Mouse (Mus musculus) megakaryocyte-erythroid progenitor cell, adult 5-6 weeks (primary cell): Measurements from ENCODE around the gene Usp4. TPM values are rescaled to one million over a fixed set of nuclear protein-coding genes. Genes with fewer than 3 reads are reported as not detected.
A peak's percentile ranks its signal among the peaks of the same experiment; 100 is the strongest.

Experiments used
- ATAC-seq: replicated peaks from 2 replicates; pipeline ENCODE4 v1.8.0; 2016; ENCODE audit warnings: mild to moderate bottlenecking, inconsistent platforms; ENCODE audit not compliant: severe bottlenecking, poor library complexity, low FRiP score, low TSS enrichment
- total RNA-seq, 2 experiments: library from RNA; stranded (forward) in 1 of 2; stranded (reverse) in 1 of 2; fragments of 200-1000, 215-1000 nt in 1 of 2; fragments of >200 nt in 1 of 2; fragmentation: Nextera tagmentation in 1 of 2; gene quantifications; 2 replicates each; pipeline ENCODE4 v1.2.3; 2014 to 2017

Usp4 gene
- total RNA-seq, 2 experiments from 2014 or later: 84.2 to 131 TPM

- ATAC-seq: peak; percentile 62
Observed at GRCm38 (mm10) chr9:108340258-108341138, 7.2 kb upstream of the Usp4 start.

- no peak for ATAC-seq
Observed at GRCm38 (mm10) chr9:108341139-108341475, 6.5 kb upstream of the Usp4 start.

GRCm38 (mm10) chr9:108341801-108342200 is 5.9 kb upstream of the Usp4 start:
- ATAC-seq: no peak

GRCm38 (mm10) chr9:108342301-108342831 is 5.3 kb upstream of the Usp4 start:
- ATAC-seq: no peak

- no peak for ATAC-seq
Observed at GRCm38 (mm10) chr9:108343331-108343730, 4.3 kb upstream of the Usp4 start.

- peak; percentile 11; the same call in 1 of the 2 replicates for ATAC-seq
Observed at GRCm38 (mm10) chr9:108343835-108344234, 3.8 kb upstream of the Usp4 start.

- ATAC-seq: no peak
Observed at GRCm38 (mm10) chr9:108344471-108344870, 3.2 kb upstream of the Usp4 start.

- ATAC-seq: no peak
Observed at GRCm38 (mm10) chr9:108347024-108347423, 629 bp upstream of the Usp4 start.

GRCm38 (mm10) chr9:108348290-108348680 is 632 bp downstream of the Usp4 start:
- ATAC-seq: no peak

GRCm38 (mm10) chr9:108349727-108350126 is 2.1 kb downstream of the Usp4 start:
- ATAC-seq: peak; percentile 73

- no peak for ATAC-seq
Observed at GRCm38 (mm10) chr9:108378234-108378633, 30.6 kb downstream of the Usp4 start.

- no peak for ATAC-seq
Observed at GRCm38 (mm10) chr9:108378736-108379135, 31.1 kb downstream of the Usp4 start.

GRCm38 (mm10) chr9:108379294-108379693 is 31.6 kb downstream of the Usp4 start:
- no peak for ATAC-seq

GRCm38 (mm10) chr9:108381382-108381781 is 33.7 kb downstream of the Usp4 start:
- no peak for ATAC-seq

- ATAC-seq: no peak
Observed at GRCm38 (mm10) chr9:108385006-108385405, 37.4 kb downstream of the Usp4 start.

- ATAC-seq: no peak
Observed at GRCm38 (mm10) chr9:108386816-108387215, 39.2 kb downstream of the Usp4 start.

- ATAC-seq: no peak
Observed at GRCm38 (mm10) chr9:108388601-108389000, 40.9 kb downstream of the Usp4 start.

- no peak for ATAC-seq
Observed at GRCm38 (mm10) chr9:108389220-108389619, 41.6 kb downstream of the Usp4 start.

GRCm38 (mm10) chr9:108392676-108393075 is 45.0 kb downstream of the Usp4 start, which contains the start of gene 1700102P08Rik:
Gene 1700102P08Rik (plus strand): TSS chr9:108392805.
- ATAC-seq: no peak

GRCm38 (mm10) chr9:108394191-108394590 is 46.5 kb downstream of the Usp4 start:
- ATAC-seq: no peak

GRCm38 (mm10) chr9:108395427-108395826 is 47.8 kb downstream of the Usp4 start:
- no peak for ATAC-seq
